Mouse (Mus musculus) ES-Bruce4 (cell line): ENCODE measurements at regions not wholly inside any gene's neighbourhood (a gene's known extent, or its start where the extent isn't known, plus 50 kb on each side); places are given as distances from the start of the nearest gene placed in this dataset.

ENCODE experiments used
- CTCF ChIP-seq: IDR thresholded peaks from one replicate; pipeline ENCODE4 v1.8.1; 2011; ENCODE audit warnings: low read depth, low read length
- POLR2A ChIP-seq: IDR thresholded peaks from one replicate; pipeline ENCODE4 v1.8.1; 2011; ENCODE audit warnings: low read length; ENCODE audit not compliant: insufficient read depth

DNA sequence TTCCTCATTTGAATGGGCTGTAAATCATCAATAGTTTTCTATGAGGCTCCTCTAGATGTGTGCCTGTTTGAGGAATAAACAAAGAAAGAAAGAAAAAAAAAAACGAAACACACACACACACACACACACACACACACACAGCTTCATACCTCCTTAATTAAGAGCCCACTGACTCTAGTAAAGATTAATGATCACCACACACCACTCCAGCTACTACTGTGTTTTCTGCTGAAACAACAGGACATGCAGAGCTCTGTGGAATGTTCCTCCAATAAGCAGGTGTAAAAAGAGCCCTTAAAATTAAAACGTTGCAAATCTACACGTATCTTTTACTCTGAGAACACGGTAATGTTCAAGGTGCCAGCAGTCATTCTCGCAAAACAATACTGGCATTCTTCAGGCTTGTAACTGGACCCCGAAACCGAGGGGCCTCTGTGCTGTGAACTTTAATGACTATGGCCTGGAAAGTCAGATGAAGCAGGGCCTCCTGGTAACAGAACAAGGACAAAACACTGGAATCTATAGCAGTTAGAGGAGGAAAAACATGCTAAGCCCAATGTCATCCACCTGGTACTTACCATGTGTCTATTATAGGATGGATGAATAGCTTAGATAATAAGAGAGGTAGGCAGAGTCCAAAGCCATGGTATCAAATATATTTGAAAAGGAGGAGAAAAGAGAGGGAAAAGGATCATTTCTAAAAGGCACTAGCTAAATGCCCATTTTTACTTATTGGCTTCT, 151.7 kb downstream of the Gm11361 start:
- no peak for TF ChIP-seq CTCF
- TF ChIP-seq POLR2A: no peak
